Mouse (Mus musculus): ENCODE data around the gene Sun2. TPM values are rescaled to one million over a fixed set of nuclear protein-coding genes. Genes with fewer than 3 reads are reported as not detected.
A peak's percentile ranks its signal among the peaks of the same experiment; 100 is the strongest.

The Sun2 gene
- polyA plus RNA-seq, 1 experiment, result 18.5 TPM

DNA sequence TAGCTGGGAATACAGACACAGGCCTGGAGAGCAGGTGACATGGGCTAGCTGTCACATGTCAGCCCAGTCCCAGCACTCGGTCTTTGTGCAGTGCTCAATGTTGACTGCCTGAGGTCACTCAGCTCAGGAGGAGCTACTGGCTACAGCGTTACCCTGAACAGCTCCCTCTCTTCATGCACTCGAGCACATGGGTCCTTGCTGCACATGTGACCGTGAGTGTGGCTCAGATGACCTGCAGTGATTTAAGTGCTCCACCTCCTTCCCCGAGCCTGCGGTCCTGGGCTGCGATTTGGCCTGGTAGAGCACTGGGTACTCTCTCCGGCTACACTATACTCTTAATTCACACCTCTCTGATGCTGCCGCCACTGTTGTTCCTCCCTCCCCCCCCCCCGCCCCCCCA is 23.8 kb upstream of the Sun2 start:
- TF ChIP-seq POLR2A (IDR thresholded peaks at IDR 0.05; ENCODE audit: low read depth, low read length) (no peak), CTCF (IDR thresholded peaks at IDR 0.05; ENCODE audit: extremely low read depth, insufficient read length, insufficient replicate concordance, low read depth, low read length) (no peak)
- WGBS, result 76% methylated on average over 10 of the region's 10 CpGs
- no peaks in the 10 kb centered on the region for H3K27me3 ChIP-seq (ENCODE audit: control insufficient read depth, insufficient read depth, low read length)
- peaks cover 29% of the 10 kb centered on the region for H3K4me1 ChIP-seq (ENCODE audit: control insufficient read depth, insufficient read depth, insufficient read length, low read length)
- no peak overlapping the region for H3K4me3 ChIP-seq (ENCODE audit: low read depth, low read length)
- H3K27ac ChIP-seq (ENCODE audit: insufficient read depth, low read depth, low read length), result no peak overlapping the region
- no peaks in the 10 kb centered on the region for H3K36me3 ChIP-seq (ENCODE audit: control insufficient read depth, insufficient read depth, low read length)

DNA sequence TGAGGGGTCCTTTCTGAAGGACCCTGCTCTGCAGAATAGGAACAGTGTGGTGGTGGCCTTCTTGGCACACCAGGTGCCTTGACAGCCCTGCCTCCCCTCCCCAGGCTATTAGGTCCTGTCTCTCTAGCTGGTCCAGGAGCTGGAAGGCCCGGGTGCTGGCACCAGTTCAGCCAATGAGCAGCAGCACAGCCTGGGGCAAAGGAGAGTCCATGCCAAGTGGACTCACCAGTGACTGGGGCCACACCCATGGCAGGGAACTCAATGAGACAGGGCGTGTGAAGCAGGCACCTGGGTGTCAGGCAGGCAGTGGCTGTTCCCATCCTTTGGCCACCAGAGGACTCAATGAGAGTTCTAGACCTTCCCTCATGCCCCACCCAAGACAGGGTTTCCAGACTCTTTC is 23.0 kb upstream of the Sun2 start:
- H3K27ac ChIP-seq (ENCODE audit: insufficient read depth, low read depth, low read length), result no peak overlapping the region
- no peak for TF ChIP-seq POLR2A (IDR thresholded peaks at IDR 0.05; ENCODE audit: low read depth, low read length)
- TF ChIP-seq CTCF (IDR thresholded peaks at IDR 0.05; ENCODE audit: extremely low read depth, insufficient read length, insufficient replicate concordance, low read depth, low read length), result peak; percentile 17; the same call in 1 of the 2 replicates
- H3K36me3 ChIP-seq (ENCODE audit: control insufficient read depth, insufficient read depth, low read length), result no peaks in the 10 kb centered on the region
- no peaks in the 10 kb centered on the region for H3K27me3 ChIP-seq (ENCODE audit: control insufficient read depth, insufficient read depth, low read length)
- 18% methylated on average over 2 of the region's 2 CpGs for WGBS
- H3K4me3 ChIP-seq (ENCODE audit: low read depth, low read length), result no peak overlapping the region
- peaks cover 22% of the 10 kb centered on the region for H3K4me1 ChIP-seq (ENCODE audit: control insufficient read depth, insufficient read depth, insufficient read length, low read length)

DNA sequence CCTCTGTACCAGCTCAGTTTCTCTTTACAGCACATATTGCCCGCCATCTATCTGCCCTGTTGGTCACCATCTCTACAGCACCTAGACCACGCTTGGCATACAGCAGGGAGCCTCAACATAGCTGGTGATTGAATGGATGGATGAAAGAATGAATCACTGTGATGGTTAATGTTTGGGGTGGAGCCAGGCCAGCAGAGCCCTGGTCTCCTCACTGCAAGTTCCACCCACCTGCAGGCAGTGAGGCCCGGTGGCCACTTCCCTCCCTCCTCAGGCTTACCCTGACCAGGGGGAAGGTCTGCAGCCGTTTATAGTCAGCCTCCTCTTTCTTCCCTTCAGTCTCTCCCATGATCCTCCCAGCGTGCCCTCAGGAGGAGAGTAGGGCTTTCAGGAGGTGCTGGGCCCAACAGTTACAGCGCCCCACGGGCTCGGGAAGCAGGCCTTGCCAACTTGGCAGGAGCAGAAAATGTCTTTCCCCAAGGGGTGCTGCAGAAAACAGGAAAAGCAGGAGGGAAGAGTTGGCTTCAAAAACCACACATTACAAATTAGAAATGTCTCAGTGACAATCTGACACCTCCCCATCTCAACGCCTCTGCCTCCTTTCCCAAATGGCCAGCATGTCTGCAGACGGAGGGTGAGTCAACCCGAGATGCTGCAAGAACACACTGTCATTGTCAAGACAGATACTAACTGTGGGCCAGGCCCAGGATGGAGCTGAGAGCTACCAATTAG is 22.4 kb upstream of the Sun2 start:
- no peaks in the 10 kb centered on the region for H3K27me3 ChIP-seq (ENCODE audit: control insufficient read depth, insufficient read depth, low read length)
- no peak overlapping the region for H3K27ac ChIP-seq (ENCODE audit: insufficient read depth, low read depth, low read length)
- no peak for TF ChIP-seq POLR2A (IDR thresholded peaks at IDR 0.05; ENCODE audit: low read depth, low read length)
- no peak for TF ChIP-seq CTCF (IDR thresholded peaks at IDR 0.05; ENCODE audit: extremely low read depth, insufficient read length, insufficient replicate concordance, low read depth, low read length)
- 85% methylated on average over 11 of the region's 11 CpGs for WGBS
- no peak overlapping the region for H3K4me3 ChIP-seq (ENCODE audit: low read depth, low read length)
- peaks cover 16% of the 10 kb centered on the region for H3K4me1 ChIP-seq (ENCODE audit: control insufficient read depth, insufficient read depth, insufficient read length, low read length)
- H3K36me3 ChIP-seq (ENCODE audit: control insufficient read depth, insufficient read depth, low read length), result no peaks in the 10 kb centered on the region

DNA sequence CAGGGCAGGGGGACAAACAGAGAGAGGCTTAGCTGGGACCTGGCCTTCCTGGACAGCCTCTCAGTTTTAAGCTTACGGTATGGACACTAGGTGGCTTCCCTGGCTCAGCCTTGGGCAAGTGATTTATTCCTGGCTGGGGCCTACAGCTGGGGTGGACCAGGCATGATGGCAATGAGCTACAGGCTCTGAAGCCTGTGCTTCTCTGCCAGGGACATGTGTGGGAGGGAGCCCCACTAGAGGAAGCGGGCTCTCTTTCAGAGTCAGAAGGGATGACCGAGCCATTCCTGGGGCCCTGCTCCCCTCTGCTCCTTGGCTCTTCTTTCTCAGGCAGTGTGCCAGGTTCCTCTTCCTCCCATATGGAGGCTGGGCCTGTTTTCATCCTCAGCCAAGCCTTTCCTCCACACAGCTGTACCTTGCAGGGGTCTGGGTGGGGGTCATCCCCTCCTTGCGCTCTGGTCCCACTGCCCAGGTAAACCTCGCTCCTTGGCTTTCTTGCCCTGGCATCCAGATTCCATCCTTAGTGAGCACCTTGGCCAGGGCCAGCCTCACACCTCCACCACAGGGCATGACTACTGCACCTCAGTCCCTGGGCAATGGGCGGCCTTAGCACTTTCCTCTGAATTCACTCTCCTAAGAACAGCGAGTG is 21.4 kb upstream of the Sun2 start:
- H3K36me3 ChIP-seq (ENCODE audit: control insufficient read depth, insufficient read depth, low read length), result no peaks in the 10 kb centered on the region
- no peak overlapping the region for H3K27ac ChIP-seq (ENCODE audit: insufficient read depth, low read depth, low read length)
- H3K4me1 ChIP-seq (ENCODE audit: control insufficient read depth, insufficient read depth, insufficient read length, low read length), result peaks cover 13% of the 10 kb centered on the region
- no peak overlapping the region for H3K4me3 ChIP-seq (ENCODE audit: low read depth, low read length)
- TF ChIP-seq CTCF (IDR thresholded peaks at IDR 0.05; ENCODE audit: extremely low read depth, insufficient read length, insufficient replicate concordance, low read depth, low read length), result no peak
- no peak for TF ChIP-seq POLR2A (IDR thresholded peaks at IDR 0.05; ENCODE audit: low read depth, low read length)
- 89% methylated on average over 7 of the region's 7 CpGs for WGBS
- H3K27me3 ChIP-seq (ENCODE audit: control insufficient read depth, insufficient read depth, low read length), result no peaks in the 10 kb centered on the region

DNA sequence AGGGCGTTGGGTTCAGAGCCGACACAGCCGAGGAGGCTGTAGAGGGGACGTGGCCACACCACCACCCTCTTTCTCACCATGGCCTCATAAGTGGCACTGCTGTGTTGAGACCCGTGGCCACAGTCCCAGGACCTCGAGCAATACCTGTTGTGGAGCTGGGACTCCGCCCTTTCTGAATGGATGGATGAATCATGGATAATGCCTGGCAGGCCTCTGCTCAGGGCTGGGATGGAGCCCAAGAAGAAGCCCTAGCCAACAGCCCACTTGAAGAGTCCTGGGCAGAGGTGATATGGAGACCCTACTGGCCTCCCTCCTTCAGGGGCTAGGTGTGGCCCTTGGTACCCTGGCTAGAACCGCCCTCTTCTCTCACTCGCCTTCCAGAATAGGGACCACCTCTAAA is 20.7 kb upstream of the Sun2 start:
- Histone ChIP-seq H3K27me3 (ENCODE audit: control insufficient read depth, insufficient read depth, low read length) (no peaks in the 10 kb centered on the region), H3K4me1 (ENCODE audit: control insufficient read depth, insufficient read depth, insufficient read length, low read length) (peaks cover 13% of the 10 kb centered on the region), H3K27ac (ENCODE audit: insufficient read depth, low read depth, low read length) (no peak overlapping the region), H3K4me3 (ENCODE audit: low read depth, low read length) (no peak overlapping the region), H3K36me3 (ENCODE audit: control insufficient read depth, insufficient read depth, low read length) (no peaks in the 10 kb centered on the region)
- 87% methylated on average over 9 of the region's 9 CpGs for WGBS
- no peak for TF ChIP-seq POLR2A (IDR thresholded peaks at IDR 0.05; ENCODE audit: low read depth, low read length)
- TF ChIP-seq CTCF (IDR thresholded peaks at IDR 0.05; ENCODE audit: extremely low read depth, insufficient read length, insufficient replicate concordance, low read depth, low read length), result no peak

DNA sequence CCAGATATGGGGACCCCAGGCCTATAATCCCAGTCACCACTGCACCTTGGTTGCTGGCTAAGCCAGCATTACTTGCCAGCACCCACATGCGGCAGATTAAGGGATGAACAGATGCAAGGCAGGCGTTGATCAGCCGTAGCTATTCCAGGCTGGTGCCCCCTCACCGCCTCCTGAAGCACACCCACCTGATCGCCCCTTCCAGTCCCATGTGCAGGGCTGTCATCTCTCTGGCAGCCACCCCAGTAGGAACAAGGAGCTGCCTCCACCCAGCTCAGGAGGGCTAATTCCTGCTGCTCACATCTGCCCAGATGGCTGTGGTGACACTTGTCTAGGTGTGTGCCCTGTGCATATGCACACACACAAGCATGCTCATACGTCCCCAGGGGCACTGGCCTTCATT is 18.6 kb upstream of the Sun2 start:
- no peak overlapping the region for H3K27ac ChIP-seq (ENCODE audit: insufficient read depth, low read depth, low read length)
- 91% methylated on average over 6 of the region's 6 CpGs for WGBS

DNA sequence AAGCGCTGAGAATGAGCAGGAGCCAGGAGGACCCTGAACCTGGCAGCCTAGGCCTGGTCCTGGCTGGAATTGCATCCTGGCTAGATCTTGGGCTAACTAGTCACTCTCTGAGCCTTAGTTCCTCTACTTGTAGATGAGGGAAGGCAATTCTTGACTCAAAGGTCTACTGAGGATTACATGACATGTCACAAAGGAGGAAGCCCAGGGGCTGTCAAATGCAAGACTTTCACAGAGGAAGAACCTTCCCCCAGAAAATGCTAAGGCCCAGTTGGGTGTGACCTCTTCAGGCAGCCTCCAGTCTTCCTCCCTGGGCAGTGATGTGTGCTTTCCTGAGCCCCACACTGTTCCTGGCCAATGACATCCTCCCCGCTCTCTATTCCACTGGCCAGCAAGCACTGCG is 14.8 kb upstream of the Sun2 start:
- H3K4me1 ChIP-seq (ENCODE audit: control insufficient read depth, insufficient read depth, insufficient read length, low read length), result no peaks in the 10 kb centered on the region
- WGBS, result 91% methylated on average over 3 of the region's 3 CpGs
- TF ChIP-seq CTCF (IDR thresholded peaks at IDR 0.05; ENCODE audit: extremely low read depth, insufficient read length, insufficient replicate concordance, low read depth, low read length), result no peak
- TF ChIP-seq POLR2A (IDR thresholded peaks at IDR 0.05; ENCODE audit: low read depth, low read length), result no peak
- H3K27me3 ChIP-seq (ENCODE audit: control insufficient read depth, insufficient read depth, low read length), result no peaks in the 10 kb centered on the region
- H3K36me3 ChIP-seq (ENCODE audit: control insufficient read depth, insufficient read depth, low read length), result no peaks in the 10 kb centered on the region
- H3K4me3 ChIP-seq (ENCODE audit: low read depth, low read length), result no peak overlapping the region
- H3K27ac ChIP-seq (ENCODE audit: insufficient read depth, low read depth, low read length), result no peak overlapping the region

More for the DNA sequence above, 18.6 kb upstream of the Sun2 start:
- H3K4me1 ChIP-seq (ENCODE audit: control insufficient read depth, insufficient read depth, insufficient read length, low read length), result peaks cover 10% of the 10 kb centered on the region
- no peaks in the 10 kb centered on the region for H3K36me3 ChIP-seq (ENCODE audit: control insufficient read depth, insufficient read depth, low read length)
- H3K27me3 ChIP-seq (ENCODE audit: control insufficient read depth, insufficient read depth, low read length), result no peaks in the 10 kb centered on the region
- no peak for TF ChIP-seq CTCF (IDR thresholded peaks at IDR 0.05; ENCODE audit: extremely low read depth, insufficient read length, insufficient replicate concordance, low read depth, low read length)
- no peak for TF ChIP-seq POLR2A (IDR thresholded peaks at IDR 0.05; ENCODE audit: low read depth, low read length)
- H3K4me3 ChIP-seq (ENCODE audit: low read depth, low read length), result no peak overlapping the region

All from small intestine, adult 2 months (tissue).